Mouse (Mus musculus): ENCODE data around the gene Acta1.

- TF ChIP-seq CTCF (IDR thresholded peaks at IDR 0.05; ENCODE audit: low read depth) (no peak), EP300 (IDR thresholded peaks at IDR 0.05; ENCODE audit: low read depth) (no peak)
Measured at GRCm38 (mm10) chr8:123893413-123893812, 1.1 kb downstream of the Acta1 start.

Measured in heart, postnatal 0 days (tissue).